Mouse (Mus musculus) neural tube, embryonic 15.5 days (tissue): Measurements from ENCODE around the gene Arpc4. TPM values are rescaled to one million over a fixed set of nuclear protein-coding genes. Genes with fewer than 3 reads are reported as not detected.

Experiments used
- ATAC-seq: fragments of 200-750 bp; cut with Nextera tagmentation; 2 replicates; pipeline ENCODE4 v1.8.0; 2017; ENCODE audit warnings: mild to moderate bottlenecking, moderate TSS enrichment, moderate library complexity; ENCODE audit not compliant: low FRiP score
- H3K27ac ChIP-seq: fragments of 300-500 bp; sonication (generic); replicated peaks from 2 replicates; pipeline ENCODE4 v1.5.1; 2015; ENCODE audit warnings: mild to moderate bottlenecking, inconsistent platforms
- H3K27me3 ChIP-seq: fragments of 300-500 bp; sonication (generic); replicated peaks from 2 replicates; pipeline ENCODE4 v1.6.1; 2015; ENCODE audit warnings: inconsistent platforms
- H3K36me3 ChIP-seq: fragments of 300-500 bp; sonication (generic); 2 replicates; pipeline ENCODE4 v1.6.1; 2015; ENCODE audit warnings: inconsistent platforms
- H3K4me1 ChIP-seq: fragments of 300-500 bp; sonication (generic); 2 replicates; pipeline ENCODE4 v1.6.1; 2015; ENCODE audit warnings: inconsistent platforms
- H3K4me2 ChIP-seq: fragments of 300-500 bp; sonication (generic); 2 replicates; pipeline ENCODE4 v1.6.1; 2015; ENCODE audit warnings: inconsistent platforms, mild to moderate bottlenecking, moderate library complexity
- H3K4me3 ChIP-seq: fragments of 300-500 bp; sonication (generic); replicated peaks from 2 replicates; pipeline ENCODE4 v1.5.1; 2015; ENCODE audit warnings: mild to moderate bottlenecking, inconsistent platforms
- H3K9ac ChIP-seq: fragments of 300-500 bp; sonication (generic); replicated peaks from 2 replicates; pipeline ENCODE4 v1.6.1; 2015; ENCODE audit warnings: mild to moderate bottlenecking, inconsistent platforms
- H3K9me3 ChIP-seq: fragments of 300-500 bp; sonication (generic); replicated peaks from 2 replicates; pipeline ENCODE4 v1.6.1; 2016; ENCODE audit warnings: inconsistent platforms
- WGBS: fragments of 180-500 bp; shearing (Covaris S2); methylation state at CpG from one replicate; pipeline ENCODE4 v1.1.7; 2015; ENCODE audit warnings: mixed read lengths; 5-methylcytosine and 5-hydroxymethylcytosine counted together
- polyA plus RNA-seq: library from polyadenylated mRNA; unstranded; fragments of >200 nt; fragmentation: Nextera tagmentation; extraction: Ambion mirVana; gene quantifications from 2 replicates; pipeline ENCODE4 v1.2.1, GENCODE M21; 2015

Arpc4 gene
- polyA plus RNA-seq, 1 experiment from 2014 or later, result 428 TPM

DNA sequence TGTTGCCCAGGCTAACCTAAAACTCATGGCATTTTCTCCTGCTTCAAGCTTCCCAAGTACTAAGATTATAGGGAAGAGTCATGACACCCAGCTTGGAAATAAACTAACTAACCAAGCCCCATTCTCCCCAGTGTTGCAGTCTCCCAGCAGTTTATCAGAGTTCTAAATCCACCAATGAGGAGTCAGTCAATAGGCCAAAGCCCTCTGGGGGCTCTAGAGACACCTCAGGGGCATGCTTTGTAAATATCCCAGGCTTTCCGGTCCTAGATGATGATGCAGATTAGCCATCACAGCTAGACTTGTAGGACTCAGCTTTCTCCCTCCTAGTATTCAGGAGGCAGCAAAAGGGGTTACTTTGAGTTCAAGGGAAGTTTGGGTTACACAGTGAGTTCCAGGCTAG, 32.1 kb downstream of the Arpc4 start:
- H3K4me2 ChIP-seq, result no peak overlapping the region
- no peak overlapping the region for H3K9ac ChIP-seq
- no peak for ATAC-seq
- H3K27ac ChIP-seq, result no peak overlapping the region
- H3K9me3 ChIP-seq, result no peaks in the 10 kb centered on the region
- 69% methylated on average over 1 of the region's 1 CpGs for WGBS
- no peaks in the 10 kb centered on the region for H3K27me3 ChIP-seq
- peaks cover 27% of the 10 kb centered on the region for H3K36me3 ChIP-seq
- H3K4me1 ChIP-seq, result no peaks in the 10 kb centered on the region
- no peak overlapping the region for H3K4me3 ChIP-seq

DNA sequence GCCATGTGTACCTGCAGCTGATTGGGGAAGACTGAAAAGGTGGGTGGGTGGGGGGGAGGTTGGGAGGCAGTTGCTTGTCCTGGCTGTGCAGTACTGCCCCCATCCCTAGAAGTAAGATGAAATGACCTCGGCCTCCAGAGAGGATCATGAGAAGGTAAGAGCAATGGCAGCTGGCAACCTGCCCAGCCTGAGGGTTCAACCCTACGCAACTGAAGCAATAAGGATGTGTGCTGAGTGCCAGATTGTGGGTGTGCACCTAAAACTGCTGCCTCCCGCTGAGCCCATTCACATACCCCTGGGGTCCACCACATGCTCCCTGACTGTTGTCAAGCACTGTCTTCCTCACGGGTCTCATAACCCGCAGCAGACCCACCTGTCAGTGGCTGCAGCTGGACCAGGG, 38.5 kb downstream of the Arpc4 start:
- Histone ChIP-seq H3K27ac (no peak overlapping the region), H3K9ac (no peak overlapping the region), H3K27me3 (no peaks in the 10 kb centered on the region), H3K4me3 (no peak overlapping the region), H3K36me3 (peaks cover 11% of the 10 kb centered on the region; the same call in 1 of the 2 replicates), H3K9me3 (no peaks in the 10 kb centered on the region), H3K4me2 (no peak overlapping the region), H3K4me1 (peaks cover 26% of the 10 kb centered on the region)
- no peak for ATAC-seq
- 68% methylated on average over 5 of the region's 5 CpGs for WGBS

DNA sequence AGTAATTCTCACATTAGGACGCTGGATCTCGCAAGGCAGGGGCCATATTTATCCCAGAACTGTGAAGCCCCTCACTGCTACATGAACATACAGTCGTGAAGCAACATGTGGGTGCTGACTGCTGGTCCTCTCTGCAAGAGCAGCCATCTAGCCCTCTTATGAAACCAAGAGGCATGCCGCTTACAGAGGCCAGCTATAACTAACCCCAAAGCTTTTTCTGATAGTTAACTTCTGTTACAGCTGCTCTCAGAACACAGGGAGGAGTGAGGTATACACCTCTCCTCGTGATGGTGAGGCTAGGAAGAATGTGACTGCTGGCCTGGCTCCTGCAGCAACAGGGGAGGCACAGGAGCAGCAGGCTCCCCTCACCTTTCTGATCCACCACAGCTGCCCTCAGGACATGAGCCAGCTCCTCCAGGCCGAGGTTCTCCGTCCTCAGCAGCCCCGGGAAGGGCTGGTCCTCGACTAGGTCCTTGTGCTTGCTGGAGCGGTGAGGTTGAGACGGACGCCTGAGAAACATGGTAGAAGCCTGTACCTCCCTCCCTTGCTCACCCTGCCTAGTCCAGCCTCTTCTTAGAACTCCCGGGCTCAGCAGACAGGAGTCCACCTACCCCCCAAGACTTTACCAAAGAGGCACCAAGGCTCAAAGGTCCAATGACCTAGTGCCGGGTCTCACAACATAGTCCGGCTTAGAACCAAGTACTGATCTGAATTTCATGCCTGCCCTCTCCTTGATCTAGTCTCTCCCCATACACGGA, 40.7 kb downstream of the Arpc4 start:
- peaks cover 11% of the 10 kb centered on the region; the same call in 1 of the 2 replicates for H3K36me3 ChIP-seq
- H3K4me1 ChIP-seq, result peaks cover 26% of the 10 kb centered on the region
- H3K27ac ChIP-seq, result peak overlapping the region; percentile 76
- ATAC-seq, result peak; percentile 69
- H3K9ac ChIP-seq, result peak overlapping the region; percentile 74
- WGBS, result 14% methylated on average over 16 of the region's 16 CpGs
- H3K4me2 ChIP-seq, result peak overlapping the region; percentile 96
- peak overlapping the region; percentile 68 for H3K4me3 ChIP-seq
- no peaks in the 10 kb centered on the region for H3K9me3 ChIP-seq
- H3K27me3 ChIP-seq, result no peaks in the 10 kb centered on the region

DNA sequence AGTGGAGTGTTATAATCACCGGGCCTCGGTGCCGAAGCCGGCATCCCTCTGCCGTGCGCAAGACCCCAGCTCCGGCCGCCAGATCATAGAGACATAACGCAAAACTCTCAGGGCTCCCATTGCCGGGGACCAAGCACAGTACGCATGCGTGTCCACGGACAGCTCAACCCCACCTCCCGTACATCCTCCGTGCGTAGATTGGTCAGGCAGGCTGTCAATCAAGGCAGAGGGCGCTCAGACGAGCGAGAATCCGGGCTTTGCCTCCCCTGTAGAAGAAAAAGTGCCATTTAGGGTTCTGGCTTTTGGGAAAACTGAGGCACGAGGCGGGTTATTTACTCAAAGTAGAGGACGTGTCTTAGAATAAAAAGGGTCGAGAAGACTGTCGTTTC, 41.3 kb downstream of the Arpc4 start, which contains the start of gene Rpusd3:
Rpusd3 (minus strand) TSS at position 142 of the 389 bp plus-strand sequence.
- peak within 1 kb of the TSS; percentile 96 for H3K4me2 ChIP-seq
- under 1% methylated on average over 25 of the region's 25 CpGs for WGBS
- no peaks in the 10 kb centered on the region for H3K9me3 ChIP-seq
- H3K9ac ChIP-seq, result peak within 1 kb of the TSS; percentile 74
- H3K4me1 ChIP-seq, result peaks cover 26% of the 10 kb centered on the region
- peak; percentile 98 for ATAC-seq
- H3K27me3 ChIP-seq, result no peaks in the 10 kb centered on the region
- peaks cover 11% of the 10 kb centered on the region; the same call in 1 of the 2 replicates for H3K36me3 ChIP-seq
- peak within 1 kb of the TSS; percentile 76 for H3K27ac ChIP-seq
- H3K4me3 ChIP-seq, result peak within 1 kb of the TSS; percentile 68

DNA sequence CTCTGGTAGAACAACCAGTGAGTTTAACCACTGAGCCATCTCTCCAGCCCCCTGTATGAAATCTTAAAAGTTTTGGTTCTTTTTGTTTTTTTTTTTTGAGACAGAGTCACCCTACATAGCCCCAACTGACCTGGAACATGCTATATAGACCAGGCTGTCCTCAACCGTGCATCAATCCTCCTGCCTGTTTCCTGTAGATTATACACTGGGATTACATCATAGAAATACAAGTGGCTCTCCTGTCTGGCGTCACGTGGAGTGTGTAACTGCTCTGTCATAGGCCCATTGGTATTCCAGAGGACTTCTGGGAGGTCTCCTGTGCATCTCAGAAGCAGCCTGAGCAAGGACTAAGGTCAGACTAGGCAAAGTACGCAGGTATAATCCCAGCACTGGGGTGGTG, 45.1 kb downstream of the Arpc4 start:
- peaks cover 12% of the 10 kb centered on the region for H3K4me1 ChIP-seq
- no peak for ATAC-seq
- no peak overlapping the region for H3K4me3 ChIP-seq
- 0 out of 2 replicates have a peak, but pooled peaks cover 2% of the 10 kb centered on the region for H3K27me3 ChIP-seq
- no peak overlapping the region for H3K4me2 ChIP-seq
- 84% methylated on average over 4 of the region's 4 CpGs for WGBS
- H3K36me3 ChIP-seq, result no peaks in the 10 kb centered on the region
- H3K9ac ChIP-seq, result no peak overlapping the region
- H3K9me3 ChIP-seq, result no peaks in the 10 kb centered on the region
- H3K27ac ChIP-seq, result no peak overlapping the region

DNA sequence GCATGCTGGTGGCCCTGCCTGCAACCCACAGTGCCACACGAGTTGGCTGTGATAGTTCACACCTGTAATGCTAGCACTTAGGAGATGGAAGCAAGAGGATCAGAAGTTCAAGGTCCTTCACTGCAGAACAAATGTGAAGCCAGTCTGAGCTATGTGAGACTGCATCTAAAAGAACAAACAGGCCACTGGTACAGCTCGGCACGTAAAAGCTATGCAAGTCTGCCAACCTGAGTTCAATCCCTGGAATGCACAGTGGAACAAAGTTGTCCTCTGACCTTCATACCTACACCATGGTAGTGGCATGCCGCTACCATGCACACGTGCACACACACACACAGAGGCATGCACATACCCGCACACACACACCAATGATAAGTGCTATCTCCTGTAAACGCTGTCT, 46.3 kb downstream of the Arpc4 start:
- H3K4me1 ChIP-seq, result peaks cover 5% of the 10 kb centered on the region
- H3K4me2 ChIP-seq, result no peak overlapping the region
- H3K4me3 ChIP-seq, result no peak overlapping the region
- 83% methylated on average over 7 of the region's 7 CpGs for WGBS
- no peaks in the 10 kb centered on the region for H3K36me3 ChIP-seq
- no peaks in the 10 kb centered on the region for H3K9me3 ChIP-seq
- no peak for ATAC-seq
- 0 out of 2 replicates have a peak, but pooled peaks cover 2% of the 10 kb centered on the region for H3K27me3 ChIP-seq
- H3K9ac ChIP-seq, result no peak overlapping the region
- no peak overlapping the region for H3K27ac ChIP-seq

DNA sequence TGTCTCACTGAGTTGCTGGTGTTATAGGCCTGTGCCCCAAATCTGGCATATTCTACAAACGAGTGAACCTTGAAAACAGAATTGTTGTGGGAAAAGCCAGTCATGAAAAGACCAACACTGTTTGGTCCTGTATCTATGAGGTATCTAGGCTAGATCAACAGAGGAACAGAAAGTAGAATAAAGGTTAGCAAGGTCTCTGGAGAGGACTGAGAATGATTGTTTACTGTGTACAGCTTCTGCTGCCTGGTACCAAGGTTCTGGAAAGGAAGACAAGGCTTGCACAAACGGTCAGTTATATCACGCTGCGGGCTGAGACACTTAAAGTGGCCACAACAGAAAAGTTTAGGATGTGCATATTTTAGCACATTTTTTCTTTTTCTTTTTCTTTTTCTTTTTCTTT, 48.8 kb downstream of the Arpc4 start:
- Histone ChIP-seq H3K4me1 (no peaks in the 10 kb centered on the region), H3K36me3 (no peaks in the 10 kb centered on the region), H3K4me3 (no peak overlapping the region), H3K9ac (no peak overlapping the region), H3K27me3 (0 out of 2 replicates have a peak, but pooled peaks cover 2% of the 10 kb centered on the region), H3K4me2 (no peak overlapping the region), H3K27ac (no peak overlapping the region), H3K9me3 (no peaks in the 10 kb centered on the region)
- no peak for ATAC-seq
- WGBS, result 92% methylated on average over 4 of the region's 4 CpGs

DNA sequence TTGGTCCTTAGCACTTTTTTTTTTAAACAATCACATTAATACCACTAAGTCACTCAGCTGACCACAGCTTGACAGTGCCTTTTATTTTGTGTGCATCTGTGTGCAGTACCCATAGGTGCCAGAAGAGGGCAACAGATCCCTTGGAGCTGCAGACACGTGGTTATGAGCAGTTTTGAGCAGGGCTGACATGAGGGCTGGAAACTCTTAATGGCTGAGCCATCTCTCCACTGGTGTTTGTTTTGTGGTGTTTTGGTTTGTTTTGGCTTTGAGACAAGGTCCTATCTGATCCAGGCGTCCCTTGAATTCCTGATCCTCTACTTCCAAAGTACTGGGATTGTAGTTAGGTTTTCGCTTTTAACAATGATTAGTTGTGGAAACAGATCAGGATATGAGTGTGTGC, 49.5 kb downstream of the Arpc4 start:
- H3K36me3 ChIP-seq, result no peaks in the 10 kb centered on the region
- H3K4me2 ChIP-seq, result no peak overlapping the region
- no peak overlapping the region for H3K4me3 ChIP-seq
- no peaks in the 10 kb centered on the region for H3K4me1 ChIP-seq
- no peaks in the 10 kb centered on the region for H3K9me3 ChIP-seq
- H3K27me3 ChIP-seq, result 0 out of 2 replicates have a peak, but pooled peaks cover 2% of the 10 kb centered on the region
- 66% methylated on average over 3 of the region's 3 CpGs for WGBS
- no peak for ATAC-seq
- no peak overlapping the region for H3K27ac ChIP-seq
- no peak overlapping the region for H3K9ac ChIP-seq

DNA sequence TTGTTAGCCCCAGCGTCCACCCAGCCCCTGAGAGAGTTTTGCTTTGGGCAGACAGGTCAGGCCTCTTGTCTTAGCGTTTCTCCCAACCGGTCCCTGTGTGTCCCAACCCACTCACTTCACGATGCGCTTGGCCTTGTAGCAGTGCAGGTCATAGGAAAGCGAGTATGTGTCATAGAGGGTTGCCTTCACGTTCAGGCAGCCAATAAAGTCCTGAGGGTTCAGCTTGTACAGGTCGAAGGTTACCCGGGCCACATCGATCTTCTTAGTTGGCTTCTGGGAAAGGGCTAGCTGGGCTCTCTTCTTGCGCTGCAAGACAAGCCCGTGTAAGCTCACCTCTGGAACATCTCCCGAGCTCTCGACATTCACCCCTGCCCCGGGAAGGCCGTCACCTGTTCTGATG, 50.1 kb downstream of the Arpc4 start:
- no peaks in the 10 kb centered on the region for H3K9me3 ChIP-seq
- 0 out of 2 replicates have a peak, but pooled peaks cover 2% of the 10 kb centered on the region for H3K27me3 ChIP-seq
- WGBS, result 94% methylated on average over 16 of the region's 16 CpGs
- no peaks in the 10 kb centered on the region for H3K36me3 ChIP-seq
- no peak overlapping the region for H3K27ac ChIP-seq
- H3K4me1 ChIP-seq, result no peaks in the 10 kb centered on the region
- H3K4me3 ChIP-seq, result no peak overlapping the region
- no peak overlapping the region for H3K4me2 ChIP-seq
- no peak for ATAC-seq
- no peak overlapping the region for H3K9ac ChIP-seq

DNA sequence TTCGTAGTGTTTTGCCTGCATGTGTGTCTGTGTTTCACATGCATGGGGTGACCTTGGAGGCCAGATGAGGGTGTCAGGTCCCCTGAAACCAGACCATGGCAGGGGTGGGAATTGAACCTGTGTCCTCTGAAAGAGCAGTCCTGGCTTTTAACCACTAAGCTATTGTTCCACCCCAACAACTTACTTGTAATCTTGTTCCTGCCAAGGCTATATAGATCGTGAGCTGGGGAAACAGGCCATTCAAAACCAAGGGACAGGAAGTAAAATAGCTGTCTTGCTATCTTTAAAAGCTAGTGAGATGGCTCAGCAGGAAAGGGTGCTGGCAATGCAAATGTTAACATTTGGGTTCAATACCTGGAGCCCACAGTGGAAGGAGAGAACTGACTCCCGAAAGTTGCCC, 52.0 kb downstream of the Arpc4 start:
- no peak overlapping the region for H3K4me3 ChIP-seq
- WGBS, result 72% methylated on average over 3 of the region's 3 CpGs
- no peaks in the 10 kb centered on the region for H3K27me3 ChIP-seq
- no peak for ATAC-seq
- no peak overlapping the region for H3K4me2 ChIP-seq
- H3K9me3 ChIP-seq, result no peaks in the 10 kb centered on the region
- H3K36me3 ChIP-seq, result no peaks in the 10 kb centered on the region
- H3K9ac ChIP-seq, result no peak overlapping the region
- H3K4me1 ChIP-seq, result no peaks in the 10 kb centered on the region
- H3K27ac ChIP-seq, result no peak overlapping the region

DNA sequence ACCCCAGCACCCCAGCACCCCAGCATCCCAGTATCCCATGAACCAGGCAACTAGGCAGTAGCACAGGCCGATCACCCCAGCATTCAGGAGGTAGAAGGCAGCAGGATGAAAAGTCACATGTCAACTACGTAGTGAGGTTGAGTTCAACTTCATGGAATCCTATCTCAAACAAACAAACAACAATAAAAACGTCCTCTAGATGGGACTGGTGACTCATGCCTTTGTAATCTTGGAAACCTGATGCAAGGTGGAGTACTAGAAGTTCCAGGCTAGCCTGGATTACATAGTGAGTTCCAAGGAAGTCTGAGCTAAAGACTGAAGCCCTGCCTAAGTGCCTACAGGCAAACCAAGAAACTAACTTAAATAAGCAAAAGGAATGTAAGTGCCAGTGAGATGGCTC, 52.9 kb downstream of the Arpc4 start:
- WGBS, result 62% methylated on average over 3 of the region's 3 CpGs
- Histone ChIP-seq H3K4me3 (no peak overlapping the region), H3K9ac (no peak overlapping the region), H3K4me1 (no peaks in the 10 kb centered on the region), H3K27me3 (no peaks in the 10 kb centered on the region), H3K9me3 (no peaks in the 10 kb centered on the region), H3K36me3 (no peaks in the 10 kb centered on the region), H3K27ac (no peak overlapping the region), H3K4me2 (no peak overlapping the region)
- ATAC-seq, result no peak

DNA sequence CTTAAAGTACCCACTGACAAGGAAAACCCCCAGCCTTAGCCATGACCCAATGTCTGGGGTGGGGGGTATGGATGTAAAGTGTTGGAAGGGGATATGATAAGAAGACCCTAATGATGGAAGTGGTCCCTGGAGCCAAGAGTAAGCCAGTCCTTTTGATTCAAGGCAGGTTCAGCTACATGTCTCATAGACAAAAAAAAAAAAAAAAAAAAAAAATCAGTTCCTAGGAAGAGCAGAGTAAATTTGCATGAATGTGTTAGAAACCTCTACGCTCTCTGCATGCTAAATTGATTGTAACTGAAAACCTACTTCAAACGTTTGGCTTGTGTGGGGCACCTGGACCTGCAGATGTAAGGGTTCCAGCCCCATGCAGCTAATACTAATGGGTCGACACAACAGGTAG, 53.9 kb downstream of the Arpc4 start:
- Histone ChIP-seq H3K27ac (no peak overlapping the region), H3K4me3 (no peak overlapping the region), H3K36me3 (no peaks in the 10 kb centered on the region), H3K4me1 (no peaks in the 10 kb centered on the region), H3K9ac (no peak overlapping the region), H3K4me2 (no peak overlapping the region), H3K9me3 (no peaks in the 10 kb centered on the region), H3K27me3 (no peaks in the 10 kb centered on the region)
- 66% methylated on average over 3 of the region's 3 CpGs for WGBS
- ATAC-seq, result no peak
